Mouse (Mus musculus) embryonic stem cell, embryonic (primary cell): ENCODE data around the gene Smg5.
"Not testable (repeated sequence)": the region's sequence is repeated elsewhere in the genome, so short reads cannot be mapped to it uniquely, and the experiment has no call there.

ENCODE experiments used
- CTCF ChIA-PET, 4 experiments: fragments of 300-600 bp in 2 of 4; fragments of 350-600 bp in 2 of 4; sonication (Branson Sonifier 250); formaldehyde crosslinking; loops; one replicate each; lab custom pipeline; 2022; ENCODE audit warnings: inconsistent platforms in 2 of 4; lab: Charles Lee
- POLR2A ChIA-PET, 4 experiments: fragments of 300-600 bp in 2 of 4; fragments of 350-600 bp in 2 of 4; sonication (Branson Sonifier 250); formaldehyde crosslinking; loops; one replicate each; lab custom pipeline; 2022; ENCODE audit warnings: antibody characterized with exemption in 4 of 4, inconsistent platforms in 1 of 4; lab: Charles Lee

Gene Smg5

DNA sequence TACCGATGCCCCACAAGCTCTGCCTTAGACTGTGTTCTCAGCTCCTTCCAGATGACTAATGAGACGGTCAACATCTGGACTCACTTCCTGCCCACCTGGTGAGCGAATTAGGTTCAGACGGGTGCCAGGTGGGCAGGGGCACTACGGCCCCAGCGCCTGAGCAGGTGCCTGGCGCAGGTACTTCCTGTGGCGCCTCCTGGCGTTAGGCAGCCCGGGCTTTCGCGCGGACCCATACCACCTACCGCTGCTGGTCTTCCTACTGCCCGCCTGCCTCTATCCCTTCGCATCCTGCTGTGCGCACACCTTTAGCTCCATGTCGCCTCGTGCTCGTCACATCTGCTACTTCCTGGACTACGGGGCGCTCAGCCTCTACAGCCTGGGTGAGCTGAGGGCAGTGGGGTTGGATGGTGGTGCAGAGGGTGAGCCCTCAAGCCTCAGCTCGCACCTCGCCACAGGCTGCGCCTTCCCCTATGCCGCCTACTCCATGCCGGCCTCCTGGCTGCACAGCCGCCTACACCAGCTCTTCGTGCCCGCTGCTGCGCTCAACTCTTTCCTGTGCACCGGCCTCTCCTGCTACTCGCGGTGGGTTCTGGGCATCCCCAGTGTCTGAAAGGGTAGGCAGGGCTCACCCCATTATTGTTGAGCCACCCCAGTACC is 29.8 kb downstream of the Smg5 start:
- ChIA-PET POLR2A (interaction anchor here (0.5 to 28.0 kb wide), 12 partner anchors 9 to 187 kb away, joined by 3 to 943 read pairs (median 5); partner anchors contain the start of genes Smg5 (in 4 of the 4), Tmem79 (in 4 of the 4), Lamtor2 (in 1 of the 4) and Pmf1 (in 1 of the 4)), CTCF (interaction anchor here in 2 of 4 experiments (0.6 to 1.5 kb wide), 5 partner anchors 26 to 144 kb away, joined by 3 to 9 read pairs (median 3); partner anchors contain the start of gene Lmna (in 1 of the 2))

DNA sequence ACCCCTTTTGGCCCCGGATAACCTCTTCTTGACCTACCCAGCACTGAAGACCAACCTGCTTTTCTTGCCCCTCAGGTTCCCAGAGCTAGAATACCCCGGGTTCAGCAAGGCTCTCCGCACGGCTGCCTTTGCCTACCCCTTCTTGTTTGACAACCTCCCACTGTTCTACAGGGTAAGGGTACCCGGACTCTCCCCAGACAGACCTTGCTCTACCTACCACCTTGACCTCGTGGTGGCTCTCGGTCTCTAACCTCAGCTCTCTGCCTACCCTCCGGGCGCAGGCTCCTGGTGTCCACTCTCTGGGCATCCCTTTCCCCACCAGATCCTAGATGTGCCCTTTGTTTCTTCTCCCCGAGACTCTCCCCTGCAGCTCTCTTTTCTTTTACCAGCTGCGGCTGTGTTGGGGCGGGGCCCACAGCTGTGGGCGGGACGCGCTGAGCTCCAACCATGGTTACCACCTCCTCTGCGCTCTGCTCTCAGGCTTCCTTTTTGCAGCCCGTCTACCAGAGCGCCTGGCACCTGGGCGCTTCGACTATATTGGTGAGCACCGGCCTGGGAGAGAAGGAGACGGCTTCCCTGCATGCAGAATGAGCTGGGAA is 30.9 kb downstream of the Smg5 start:
- CTCF ChIA-PET = not testable (repeated sequence)
- POLR2A ChIA-PET = interaction anchor here in 3 of 4 experiments (2.2 to 28.0 kb wide), 4 partner anchors 13 to 31 kb away, joined by 5 to 943 read pairs (median 234); partner anchors contain the start of genes Smg5 (in 3 of the 3) and Tmem79 (in 3 of the 3)

DNA sequence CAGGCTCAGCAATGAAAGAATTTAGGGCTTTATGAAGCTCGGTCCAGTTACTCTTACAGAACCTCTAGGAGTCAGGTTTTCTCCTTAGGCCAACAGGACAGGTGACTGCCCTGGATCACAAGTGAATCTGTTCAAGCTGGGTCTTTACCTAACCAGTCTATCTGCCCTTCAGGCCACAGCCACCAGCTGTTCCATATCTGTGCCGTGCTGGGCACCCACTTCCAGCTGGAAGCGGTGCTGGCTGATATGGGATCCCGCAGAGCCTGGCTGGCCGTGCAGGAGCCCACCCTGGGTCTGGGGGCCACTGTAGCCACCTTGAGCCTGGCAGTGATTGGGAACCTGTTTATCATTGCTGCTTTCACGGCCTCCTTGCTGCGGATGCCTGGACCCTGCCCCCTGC is 31.5 kb downstream of the Smg5 start:
- CTCF ChIA-PET = not testable (repeated sequence)
- POLR2A ChIA-PET = interaction anchor here in 3 of 4 experiments (2.2 to 28.0 kb wide), 4 partner anchors 14 to 31 kb away, joined by 5 to 943 read pairs (median 234); partner anchors contain the start of genes Smg5 (in 3 of the 3) and Tmem79 (in 3 of the 3)

DNA sequence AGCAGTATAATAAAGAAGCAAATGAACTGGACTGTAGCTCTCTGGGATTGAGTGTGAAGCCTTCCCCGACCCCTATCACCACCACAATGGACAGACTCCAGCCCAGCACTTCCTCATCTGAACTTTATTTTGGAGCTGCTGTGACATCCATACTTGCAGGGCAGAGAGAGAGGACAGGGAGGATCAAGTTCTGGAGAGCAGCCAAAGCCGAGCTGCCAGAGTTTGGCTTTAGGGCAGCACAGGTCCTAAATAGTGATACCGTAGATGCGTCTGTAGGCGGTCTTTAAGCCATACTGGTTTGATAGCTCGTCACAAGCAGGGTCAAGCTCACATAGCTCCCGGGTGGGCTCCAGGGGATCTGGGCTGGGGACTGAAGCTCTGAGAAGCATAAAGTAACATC is 32.5 kb downstream of the Smg5 start:
- CTCF ChIA-PET = not testable (repeated sequence)
- POLR2A ChIA-PET = interaction anchor here in 2 of 4 experiments (0.5 to 0.6 kb wide), 2 partner anchors 42 to 207 kb away, joined by 3 read pairs; partner anchors contain the start of gene Pmf1 (in 1 of the 2)

DNA sequence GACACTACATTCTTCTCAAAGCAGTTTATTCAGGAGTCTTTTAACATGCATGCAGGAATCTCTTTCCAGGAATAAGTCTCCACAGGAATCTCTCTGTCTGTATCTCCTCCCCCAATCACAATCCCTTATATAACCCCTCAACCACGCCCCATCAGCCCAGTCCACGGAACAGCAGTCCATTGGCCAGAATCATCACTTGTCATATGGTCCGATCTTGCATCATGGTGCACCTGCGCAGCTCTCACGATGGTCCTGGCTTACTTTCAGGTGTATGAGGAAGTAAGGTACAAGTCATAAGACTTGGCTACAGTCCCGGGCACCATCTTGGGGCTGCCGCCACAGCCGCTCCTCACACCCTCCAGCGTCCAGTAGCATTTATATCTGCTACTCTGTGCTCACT is 36.6 kb downstream of the Smg5 start, which contains the start of gene Bglap3:
Gene Bglap3 (minus strand): TSS at position 101 of the 400 bp plus-strand sequence.
- POLR2A ChIA-PET = interaction anchor here in 2 of 4 experiments (0.8 to 1.5 kb wide), 3 partner anchors 37 to 88 kb away, joined by 3 to 5 read pairs (median 3); partner anchors contain the start of gene Pmf1 (in 1 of the 2)
- CTCF ChIA-PET = not testable (repeated sequence)

DNA sequence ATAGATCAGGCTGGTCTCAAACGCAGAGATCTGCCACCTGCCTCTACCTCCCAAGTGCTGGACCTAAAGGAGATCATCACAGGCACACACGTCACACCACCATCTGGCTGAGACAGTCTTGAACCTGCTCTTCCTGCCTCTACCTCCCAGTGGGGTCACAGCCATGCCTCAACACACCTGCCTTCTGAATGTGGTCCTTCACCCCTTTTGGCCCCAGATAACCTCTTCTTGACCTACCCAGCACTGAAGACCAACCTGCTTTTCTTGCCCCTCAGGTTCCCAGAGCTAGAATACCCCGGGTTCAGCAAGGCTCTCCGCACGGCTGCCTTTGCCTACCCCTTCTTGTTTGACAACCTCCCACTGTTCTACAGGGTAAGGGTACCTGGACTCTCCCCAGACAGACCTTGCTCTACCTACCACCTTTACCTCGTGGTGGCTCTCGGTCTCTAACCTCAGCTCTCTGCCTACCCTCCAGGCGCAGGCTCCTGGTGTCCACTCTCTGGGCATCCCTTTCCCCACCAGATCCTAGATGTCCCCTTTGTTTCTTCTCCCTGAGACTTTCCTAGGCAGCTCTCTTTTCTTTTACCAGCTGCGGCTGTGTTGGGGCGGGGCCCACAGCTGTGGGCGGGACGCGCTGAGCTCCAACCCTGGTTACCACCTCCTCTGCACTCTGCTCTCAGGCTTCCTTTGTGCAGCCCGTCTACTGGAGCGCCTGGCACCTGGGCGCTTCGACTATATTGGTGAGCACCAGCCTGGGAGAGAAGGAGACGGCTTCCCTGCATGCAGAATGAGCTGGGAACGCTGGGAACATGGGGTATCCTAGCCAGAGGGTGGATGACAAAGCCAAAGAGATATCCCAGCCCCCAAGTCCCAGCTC is 39.9 kb downstream of the Smg5 start:
- ChIA-PET CTCF (interaction anchor here in 2 of 4 experiments (0.6 to 1.0 kb wide), 2 partner anchors 44 to 108 kb away, joined by 3 to 5 read pairs; no protein-coding TSS in a partner anchor), POLR2A (interaction anchor here in 3 of 4 experiments (0.6 to 1.6 kb wide), 16 partner anchors 9 to 924 kb away, joined by 3 to 11 read pairs (median 4); partner anchors contain the start of genes Pmf1 (in 3 of the 3), Slc25a44 (in 2 of the 3), Smg5 (in 2 of the 3) and Tmem79 (in 2 of the 3))

DNA sequence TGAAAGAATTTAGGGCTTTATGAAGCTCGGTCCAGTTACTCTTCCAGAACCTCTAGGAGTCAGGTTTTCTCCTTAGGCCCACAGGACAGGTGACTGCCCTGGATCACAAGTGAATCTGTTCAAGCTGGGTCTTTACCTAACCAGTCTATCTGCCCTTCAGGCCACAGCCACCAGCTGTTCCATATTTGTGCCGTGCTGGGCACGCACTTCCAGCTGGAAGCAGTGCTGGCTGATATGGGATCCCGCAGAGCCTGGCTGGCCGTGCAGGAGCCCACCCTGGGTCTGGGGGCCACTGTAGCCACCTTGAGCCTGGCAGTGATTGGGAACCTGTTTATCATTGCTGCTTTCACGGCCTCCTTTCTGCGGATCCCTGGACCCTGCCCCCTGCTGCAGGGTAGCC is 40.6 kb downstream of the Smg5 start:
- ChIA-PET POLR2A (interaction anchor here in 3 of 4 experiments (0.6 to 1.6 kb wide), 10 partner anchors 8 to 48 kb away, joined by 3 to 11 read pairs (median 4); partner anchors contain the start of genes Pmf1 (in 3 of the 3), Slc25a44 (in 2 of the 3), Smg5 (in 2 of the 3) and Tmem79 (in 2 of the 3)), CTCF (interaction anchor here in 1 of 4 experiments (1.0 kb wide), 1 partner anchor 107 kb away, joined by 3 read pairs; no protein-coding TSS in a partner anchor)

DNA sequence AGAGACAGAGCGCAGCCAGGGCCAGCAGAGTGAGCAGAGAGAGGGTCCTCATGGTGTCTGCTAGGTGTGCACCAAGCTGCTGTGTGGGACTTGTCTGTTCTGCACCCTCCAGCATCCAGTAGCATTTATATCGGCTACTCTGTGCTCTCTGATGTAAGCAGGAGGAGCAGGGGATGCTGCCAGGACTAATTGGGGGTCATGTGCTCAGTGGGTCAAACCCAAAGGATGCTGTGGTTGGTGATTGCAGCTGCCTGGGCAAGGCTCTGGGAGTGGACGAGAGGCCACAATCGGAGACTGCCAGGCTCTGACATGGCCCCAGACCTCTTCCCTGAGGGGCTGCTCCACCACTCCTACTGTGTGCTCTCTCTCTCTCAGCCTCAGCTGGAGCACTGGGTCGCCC is 42.5 kb downstream of the Smg5 start, which contains the start of gene Bglap2:
Gene Bglap2 (minus strand): TSS at position 101 of the 400 bp plus-strand sequence.
- POLR2A ChIA-PET = not testable (repeated sequence)

DNA sequence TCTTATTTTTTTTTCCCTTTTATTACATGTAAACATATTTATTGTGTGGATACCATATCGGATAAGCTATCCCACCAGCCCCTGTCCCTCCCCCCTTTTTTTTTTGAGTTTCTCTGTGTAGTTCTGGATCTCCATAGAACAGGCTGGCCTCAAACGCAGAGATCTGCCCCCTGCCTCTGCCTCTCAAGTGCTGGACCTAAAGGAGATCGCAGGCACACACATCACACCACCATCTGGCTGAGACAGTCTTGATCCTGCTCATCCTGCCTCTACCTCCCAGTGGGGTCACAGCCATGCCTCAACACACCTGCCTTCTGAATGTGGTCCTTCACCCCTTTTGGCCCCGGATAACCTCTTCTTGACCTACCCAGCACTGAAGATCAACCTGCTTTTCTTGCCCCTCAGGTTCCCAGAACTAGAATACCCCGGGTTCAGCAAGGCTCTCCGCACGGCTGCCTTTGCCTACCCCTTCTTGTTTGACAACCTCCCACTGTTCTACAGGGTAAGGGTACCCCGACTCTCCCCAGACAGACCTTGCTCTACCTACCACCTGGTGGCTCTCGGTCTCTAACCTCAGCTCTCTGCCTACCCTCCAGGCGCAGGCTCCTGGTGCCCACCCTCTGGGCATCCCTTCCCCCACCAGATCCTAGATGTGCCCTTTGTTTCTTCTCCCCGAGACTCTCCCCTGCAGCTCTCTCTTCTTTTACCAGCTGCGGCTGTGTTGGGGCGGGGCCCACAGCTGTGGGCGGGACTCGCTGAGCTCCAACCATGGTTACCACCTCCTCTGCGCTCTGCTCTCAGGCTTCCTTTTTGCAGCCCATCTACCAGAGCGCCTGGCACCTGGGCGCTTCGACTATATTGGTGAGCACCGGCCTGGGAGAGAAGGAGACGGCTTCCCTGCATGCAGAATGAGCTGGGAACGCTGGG is 45.6 kb downstream of the Smg5 start:
- CTCF ChIA-PET = interaction anchor here in 1 of 4 experiments (0.7 kb wide), 1 partner anchor 339 kb away, joined by 3 read pairs; the partner anchor contains the start of gene Gpatch4
- POLR2A ChIA-PET = interaction anchor here in 2 of 4 experiments (0.7 to 0.9 kb wide), 2 partner anchors 59 to 68 kb away, joined by 3 read pairs; no protein-coding TSS in a partner anchor

More for the DNA sequence above, 42.5 kb downstream of the Smg5 start, which contains the start of gene Bglap2:
- CTCF ChIA-PET = interaction anchor here in 1 of 4 experiments (0.6 kb wide), 1 partner anchor 131 kb away, joined by 4 read pairs; the partner anchor contains the start of gene Lmna

DNA sequence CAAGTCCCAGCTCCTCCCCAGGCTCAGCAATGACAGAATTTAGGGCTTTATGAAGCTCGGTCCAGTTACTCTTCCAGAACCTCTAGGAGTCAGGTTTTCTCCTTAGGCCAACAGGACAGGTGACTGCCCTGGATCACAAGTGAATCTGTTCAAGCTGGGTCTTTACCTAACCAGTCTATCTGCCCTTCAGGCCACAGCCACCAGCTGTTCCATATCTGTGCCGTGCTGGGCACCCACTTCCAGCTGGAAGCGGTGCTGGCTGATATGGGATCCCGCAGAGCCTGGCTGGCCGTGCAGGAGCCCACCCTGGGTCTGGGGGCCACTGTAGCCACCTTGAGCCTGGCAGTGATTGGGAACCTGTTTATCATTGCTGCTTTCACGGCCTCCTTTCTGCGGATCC is 46.3 kb downstream of the Smg5 start:
- POLR2A ChIA-PET = interaction anchor here in 2 of 4 experiments (0.7 to 0.9 kb wide), 2 partner anchors 58 to 67 kb away, joined by 3 read pairs; no protein-coding TSS in a partner anchor
- CTCF ChIA-PET = interaction anchor here in 1 of 4 experiments (0.7 kb wide), 1 partner anchor 339 kb away, joined by 3 read pairs; the partner anchor contains the start of gene Gpatch4

DNA sequence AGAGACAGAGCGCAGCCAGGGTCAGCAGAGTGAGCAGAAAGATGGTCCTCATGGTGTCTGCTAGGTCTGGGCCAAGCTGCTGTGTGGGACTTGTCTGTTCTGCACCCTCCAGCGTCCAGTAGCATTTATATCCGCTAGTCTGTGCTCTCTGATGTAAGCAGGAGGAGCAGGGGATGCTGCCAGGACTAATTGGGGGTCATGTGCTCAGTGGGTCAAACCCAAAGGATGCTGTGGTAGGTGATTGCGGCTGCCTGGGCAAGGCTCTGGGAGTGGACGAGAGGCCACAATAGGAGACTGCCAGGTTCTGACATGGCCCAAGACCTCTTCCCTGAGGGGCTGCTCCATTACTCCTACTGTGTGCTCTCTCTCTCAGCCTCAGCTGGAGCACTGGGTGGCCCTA is 48.3 kb downstream of the Smg5 start, which contains the start of gene Bglap:
Gene Bglap (minus strand): TSS at position 101 of the 400 bp plus-strand sequence.
- POLR2A ChIA-PET = interaction anchor here in 1 of 4 experiments (0.6 kb wide), 3 partner anchors 8 to 271 kb away, joined by 3 to 4 read pairs (median 3); partner anchors contain the start of gene Lmna
- CTCF ChIA-PET = interaction anchor here in 1 of 4 experiments (0.6 kb wide), 1 partner anchor 65 kb away, joined by 5 read pairs; no protein-coding TSS in a partner anchor

DNA sequence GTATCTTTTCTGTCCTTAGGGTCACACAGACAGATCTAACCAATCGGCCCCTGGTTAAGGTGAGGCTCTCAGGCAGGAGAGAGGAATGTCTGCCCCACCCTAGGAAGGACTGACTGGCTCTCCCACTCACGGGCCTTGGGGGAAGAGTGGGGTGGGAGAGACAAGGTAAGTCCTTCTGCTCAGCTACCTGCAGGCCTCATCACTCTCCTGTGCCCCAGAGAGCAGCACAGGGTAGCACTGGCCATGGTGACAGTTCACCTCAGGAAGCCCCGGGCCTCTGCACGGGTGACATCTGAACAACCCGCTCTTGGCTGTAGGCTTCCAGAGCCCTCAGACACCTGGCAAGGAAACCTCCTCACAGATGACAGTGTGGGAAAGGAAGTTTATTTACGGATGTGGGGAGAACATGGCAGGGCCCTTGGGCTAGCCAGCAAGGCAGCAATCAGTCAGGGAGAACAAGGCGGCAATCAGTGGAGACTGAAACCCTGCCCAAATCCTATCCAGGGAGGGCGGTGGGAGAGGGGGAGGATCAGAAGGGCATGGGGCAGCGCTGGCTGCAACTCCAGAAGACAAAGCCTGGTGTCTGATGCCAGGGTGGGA is 57.8 kb downstream of the Smg5 start:
- POLR2A ChIA-PET = interaction anchor here in 3 of 4 experiments (0.5 to 7.0 kb wide), 8 partner anchors 13 to 166 kb away, joined by 3 to 49 read pairs (median 4); partner anchors contain the start of gene Pmf1 (in 2 of the 3)

DNA sequence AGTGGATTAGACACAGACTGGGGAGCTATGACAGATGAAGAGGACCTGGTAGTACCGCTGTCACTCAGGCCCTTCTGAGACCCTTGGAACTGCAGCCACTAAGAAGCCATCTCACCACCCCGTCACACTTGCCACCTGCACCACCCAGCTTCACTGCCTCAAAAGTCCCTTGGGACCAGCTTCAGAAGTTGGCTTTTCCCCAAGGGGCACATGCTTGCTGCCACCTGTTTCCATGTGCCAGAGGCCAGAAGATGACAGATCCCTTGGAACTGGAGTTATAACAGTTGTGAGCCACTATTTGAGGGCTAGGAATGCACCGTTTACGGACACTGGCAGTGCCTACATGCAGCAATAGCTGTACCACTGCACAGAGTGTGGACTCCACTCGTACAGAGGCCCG is 59.2 kb downstream of the Smg5 start:
- ChIA-PET POLR2A (interaction anchor here in 3 of 4 experiments (1.0 to 7.0 kb wide), 8 partner anchors 12 to 173 kb away, joined by 3 to 50 read pairs (median 4); partner anchors contain the start of genes Pmf1 (in 2 of the 3), Smg5 (in 1 of the 3) and Tmem79 (in 1 of the 3)), CTCF (interaction anchor here in 3 of 4 experiments (1.1 to 1.7 kb wide), 5 partner anchors 12 to 72 kb away, joined by 3 to 5 read pairs (median 3); no protein-coding TSS in a partner anchor)

More for the DNA sequence above, 57.8 kb downstream of the Smg5 start:
- CTCF ChIA-PET = interaction anchor here in 3 of 4 experiments (1.2 to 1.7 kb wide), 3 partner anchors 14 to 73 kb away, joined by 3 to 5 read pairs (median 5); no protein-coding TSS in a partner anchor

DNA sequence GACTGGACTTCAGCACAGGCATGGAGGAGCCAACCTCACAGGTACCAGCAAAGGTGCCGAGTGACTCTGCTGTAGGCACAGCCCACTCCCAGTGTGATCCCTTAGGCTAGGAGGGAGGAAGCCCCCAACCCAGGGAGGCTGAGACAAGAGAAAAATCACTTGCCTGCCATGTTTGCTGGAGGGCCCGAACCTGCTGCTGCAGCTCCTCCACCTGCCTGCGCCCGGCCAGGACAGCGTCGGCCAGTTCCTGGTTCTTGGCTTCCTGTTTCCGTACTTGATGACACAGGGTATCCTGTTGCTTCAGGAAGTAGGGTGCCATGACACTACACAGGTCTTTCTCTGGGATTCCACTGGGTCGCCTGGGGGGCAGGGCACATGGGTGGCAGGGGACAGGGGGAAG is 59.7 kb downstream of the Smg5 start:
- POLR2A ChIA-PET = interaction anchor here in 3 of 4 experiments (0.6 to 7.0 kb wide), 8 partner anchors 13 to 173 kb away, joined by 3 to 50 read pairs (median 6); partner anchors contain the start of genes Pmf1 (in 2 of the 3), Lamtor2 (in 1 of the 3), Smg5 (in 1 of the 3) and Tmem79 (in 1 of the 3)

More for the DNA sequence above, 59.7 kb downstream of the Smg5 start:
- CTCF ChIA-PET = interaction anchor here in 3 of 4 experiments (1.1 to 1.7 kb wide), 4 partner anchors 12 to 71 kb away, joined by 3 to 5 read pairs (median 3); no protein-coding TSS in a partner anchor
